Mouse (Mus musculus) liver, embryonic 14.5 days (tissue): Measurements from ENCODE around the gene Gm28043.

Source experiments
- CTCF ChIP-seq: IDR thresholded peaks from 2 replicates; pipeline ENCODE4 v1.5.1; 2016; ENCODE audit warnings: antibody characterized with exemption, low read depth, control low read depth
- EP300 ChIP-seq: IDR thresholded peaks from 2 replicates; pipeline ENCODE4 v1.6.1; 2016; ENCODE audit warnings: antibody characterized with exemption, low read depth

- TF ChIP-seq CTCF (no peak), EP300 (no peak)
Measured at GRCm38 (mm10) chr17:29687373-29687772, 72.7 kb downstream of the Gm28043 start.
